Mouse (Mus musculus) intestine, embryonic 14.5 days (tissue): Measurements from ENCODE around the gene Gm1673. TPM values are rescaled to one million over a fixed set of nuclear protein-coding genes. Genes with fewer than 3 reads are reported as not detected.

Experiments used
- ATAC-seq: fragments of 200-750 bp; cut with Nextera tagmentation; replicated peaks from 2 replicates; pipeline ENCODE4 v1.8.0; 2017; ENCODE audit warnings: low read depth, moderate number of reproducible peaks, moderate TSS enrichment, moderate library complexity; ENCODE audit not compliant: low FRiP score, low TSS enrichment
- DNase-seq: peaks from one replicate; pipeline ENCODE4 v3.0.0-alpha.2; 2018; ENCODE audit warnings: low spot score
- H3K27ac ChIP-seq: fragments of 300-500 bp; sonication (generic); 2 replicates; pipeline ENCODE4 v1.5.1; 2014; ENCODE audit warnings: low read depth, mild to moderate bottlenecking, control low read depth
- H3K27me3 ChIP-seq: fragments of 300-500 bp; sonication (generic); replicated peaks from 2 replicates; pipeline ENCODE4 v1.6.1; 2014; ENCODE audit warnings: low read length, control low read depth; ENCODE audit not compliant: control insufficient read depth, insufficient read depth
- H3K36me3 ChIP-seq: fragments of 300-500 bp; sonication (generic); 2 replicates; pipeline ENCODE4 v1.6.1; 2014; ENCODE audit warnings: low read length, control low read depth; ENCODE audit not compliant: control insufficient read depth, insufficient read depth
- H3K4me1 ChIP-seq: fragments of 300-500 bp; sonication (generic); replicated peaks from 2 replicates; pipeline ENCODE4 v1.6.1; 2014; ENCODE audit warnings: low read length, control low read depth, mixed read lengths; ENCODE audit not compliant: control insufficient read depth, insufficient read depth
- H3K4me2 ChIP-seq: fragments of 300-500 bp; sonication (generic); 2 replicates; pipeline ENCODE4 v1.6.1; 2014; ENCODE audit warnings: low read length
- H3K4me3 ChIP-seq: fragments of 300-500 bp; sonication (generic); 2 replicates; pipeline ENCODE4 v1.5.1; 2014; ENCODE audit warnings: low read depth, low read length, control low read depth, mixed read lengths
- H3K9ac ChIP-seq: fragments of 300-500 bp; sonication (generic); 2 replicates; pipeline ENCODE4 v1.6.1; 2014; ENCODE audit warnings: mild to moderate bottlenecking, low read length
- H3K9me3 ChIP-seq: fragments of 300-500 bp; sonication (generic); 2 replicates; pipeline ENCODE4 v1.6.1; 2016; ENCODE audit warnings: low read length, control low read depth; ENCODE audit not compliant: control insufficient read depth
- WGBS: fragments of 180-500 bp; shearing (Covaris S2); extraction: QIAGEN DNeasy Blood & Tissue Kit; methylation state at CpG from one replicate; pipeline ENCODE4 v1.1.7; 2014; 5-methylcytosine and 5-hydroxymethylcytosine counted together
- polyA plus RNA-seq: library from polyadenylated mRNA; unstranded; fragments of >200 nt; fragmentation: Nextera tagmentation; extraction: Ambion mirVana; gene quantifications from 2 replicates; pipeline ENCODE4 v1.2.1, GENCODE M21; 2014

Gm1673 gene
- polyA plus RNA-seq, 1 experiment from 2014 or later = 69.7 TPM

DNA sequence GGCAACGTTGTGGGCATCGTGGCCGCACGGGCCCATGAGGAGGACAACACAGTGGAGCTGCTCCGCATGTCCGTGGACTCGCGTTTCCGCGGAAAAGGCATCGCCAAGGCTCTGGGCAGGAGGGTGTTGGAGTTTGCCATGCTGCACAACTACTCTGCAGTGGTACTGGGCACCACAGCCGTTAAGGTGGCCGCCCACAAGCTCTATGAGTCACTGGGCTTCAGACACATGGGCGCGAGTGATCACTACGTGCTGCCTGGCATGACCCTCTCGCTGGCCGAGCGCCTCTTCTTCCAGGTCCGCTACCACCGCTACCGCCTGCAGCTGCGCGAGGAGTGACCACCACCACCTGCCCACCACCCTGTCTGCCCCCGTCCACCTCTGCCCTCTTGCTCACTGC is 17.6 kb downstream of the Gm1673 start:
- peak; percentile 42 for DNase-seq
- no peak for ATAC-seq
- peaks cover 4% of the 10 kb centered on the region; the same call in 1 of the 2 replicates for H3K4me1 ChIP-seq
- no peak overlapping the region for H3K4me2 ChIP-seq
- WGBS = 94% methylated on average over 25 of the region's 25 CpGs
- H3K36me3 ChIP-seq = no peaks in the 10 kb centered on the region
- H3K9ac ChIP-seq = no peak overlapping the region
- no peak overlapping the region for H3K4me3 ChIP-seq
- no peak overlapping the region for H3K27ac ChIP-seq
- peaks cover 36% of the 10 kb centered on the region for H3K27me3 ChIP-seq
- no peaks in the 10 kb centered on the region for H3K9me3 ChIP-seq

DNA sequence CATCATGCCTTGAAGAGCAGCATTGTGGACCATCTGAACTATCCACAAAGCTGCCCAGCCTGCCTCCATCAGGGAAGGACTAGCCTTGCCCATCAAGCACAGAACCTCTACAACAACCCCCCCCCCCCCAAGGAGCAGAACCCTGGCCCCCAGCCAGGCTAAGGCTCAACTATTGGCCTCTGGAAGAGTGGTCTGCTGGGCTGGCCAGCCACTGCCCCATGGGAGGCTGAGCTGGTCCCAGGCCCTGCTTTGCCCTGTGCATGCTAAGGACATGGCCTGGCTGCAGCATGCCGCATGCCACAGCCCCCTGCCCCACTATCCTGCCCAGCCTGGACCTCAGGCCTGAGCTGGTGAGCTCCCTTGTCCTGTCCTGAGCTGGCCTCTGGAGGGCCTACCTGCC is 18.2 kb downstream of the Gm1673 start:
- 90% methylated on average over 1 of the region's 1 CpGs for WGBS

DNA sequence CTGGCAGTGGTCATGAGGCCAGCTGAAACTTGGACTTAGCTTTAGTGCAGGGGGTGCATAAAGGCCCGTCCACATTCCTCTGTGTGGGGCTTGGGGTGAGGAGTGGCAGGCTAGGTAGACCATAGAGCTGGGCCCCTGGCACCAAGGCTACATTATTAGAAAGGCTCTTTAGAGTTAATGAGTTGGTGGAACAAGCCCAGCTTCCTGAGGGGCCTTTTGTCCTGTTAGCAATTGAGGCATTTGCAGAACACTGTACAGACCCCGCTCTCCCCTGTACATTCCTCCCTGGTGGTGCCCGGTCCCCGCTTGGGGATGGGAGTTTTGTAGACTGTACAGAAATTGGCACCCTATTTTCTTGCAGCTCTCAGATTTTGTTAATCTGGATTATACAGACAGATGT is 19.4 kb downstream of the Gm1673 start:
- no peaks in the 10 kb centered on the region for H3K9me3 ChIP-seq
- no peak overlapping the region for H3K4me2 ChIP-seq
- H3K4me3 ChIP-seq = no peak overlapping the region
- 88% methylated on average over 4 of the region's 4 CpGs for WGBS
- H3K4me1 ChIP-seq = 0 out of 2 replicates have a peak, but pooled peaks cover under 1% of the 10 kb centered on the region
- peaks cover 18% of the 10 kb centered on the region for H3K27me3 ChIP-seq
- H3K27ac ChIP-seq = no peak overlapping the region
- no peaks in the 10 kb centered on the region for H3K36me3 ChIP-seq
- no peak overlapping the region for H3K9ac ChIP-seq
- ATAC-seq (no peak), DNase-seq (no peak)

More for the DNA sequence above, 18.2 kb downstream of the Gm1673 start:
- 0 out of 2 replicates have a peak, but pooled peaks cover 4% of the 10 kb centered on the region for H3K4me1 ChIP-seq
- no peak overlapping the region for H3K27ac ChIP-seq
- H3K9me3 ChIP-seq = no peaks in the 10 kb centered on the region
- no peak overlapping the region for H3K4me2 ChIP-seq
- no peak overlapping the region for H3K4me3 ChIP-seq
- DNase-seq (peak; percentile 38), ATAC-seq (no peak)
- H3K36me3 ChIP-seq = no peaks in the 10 kb centered on the region
- H3K9ac ChIP-seq = no peak overlapping the region
- peaks cover 30% of the 10 kb centered on the region for H3K27me3 ChIP-seq

DNA sequence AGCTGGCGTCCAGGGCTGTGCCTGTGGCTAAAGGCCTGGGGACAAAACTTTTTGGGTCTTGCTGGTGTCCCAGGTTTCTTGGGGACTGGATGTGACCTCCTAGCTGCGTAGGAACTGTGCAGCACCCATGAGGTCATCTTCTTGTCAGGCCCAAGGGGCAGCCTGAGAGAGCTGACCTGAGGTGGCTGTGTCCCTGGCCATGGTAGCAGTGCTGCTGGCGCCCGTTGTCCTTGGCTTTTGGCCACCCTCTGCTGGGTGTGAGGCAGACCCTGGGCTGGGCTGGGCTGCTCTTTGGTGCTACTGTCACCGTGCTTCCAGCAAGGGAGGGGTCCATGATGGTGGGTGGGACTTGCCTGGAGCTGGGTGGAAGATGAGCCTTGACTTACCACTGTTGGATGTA is 21.4 kb downstream of the Gm1673 start:
- 70% methylated on average over 5 of the region's 5 CpGs for WGBS
- no peak overlapping the region for H3K9ac ChIP-seq
- no peaks in the 10 kb centered on the region for H3K36me3 ChIP-seq
- H3K27me3 ChIP-seq = no peaks in the 10 kb centered on the region
- no peak overlapping the region for H3K4me3 ChIP-seq
- H3K4me1 ChIP-seq = no peaks in the 10 kb centered on the region
- H3K27ac ChIP-seq = no peak overlapping the region
- ATAC-seq (no peak), DNase-seq (peak; percentile 44)
- no peaks in the 10 kb centered on the region for H3K9me3 ChIP-seq
- no peak overlapping the region for H3K4me2 ChIP-seq

DNA sequence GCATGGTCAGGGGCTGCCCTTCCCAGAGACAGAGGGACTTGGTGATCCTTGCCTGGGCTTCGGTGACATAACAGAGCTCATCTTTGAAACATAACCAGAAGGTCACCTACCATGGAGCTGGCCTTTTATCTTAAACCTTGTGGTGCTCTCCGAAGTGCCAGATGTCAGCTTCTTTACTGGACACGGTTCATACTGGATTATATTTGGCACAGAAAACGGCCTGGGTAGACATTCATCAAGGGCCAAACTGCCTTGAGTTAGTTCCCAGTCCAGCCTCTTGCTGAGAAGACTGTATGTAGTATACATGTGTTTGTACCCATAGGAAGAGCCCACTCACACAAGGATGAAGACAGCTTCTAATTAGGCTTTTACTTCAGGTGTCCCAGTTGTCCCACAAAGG is 23.6 kb downstream of the Gm1673 start:
- no peaks in the 10 kb centered on the region for H3K36me3 ChIP-seq
- H3K27me3 ChIP-seq = no peaks in the 10 kb centered on the region
- H3K9me3 ChIP-seq = no peaks in the 10 kb centered on the region
- no peak overlapping the region for H3K27ac ChIP-seq
- 89% methylated on average over 4 of the region's 4 CpGs for WGBS
- no peak overlapping the region for H3K9ac ChIP-seq
- H3K4me2 ChIP-seq = no peak overlapping the region
- H3K4me3 ChIP-seq = no peak overlapping the region
- ATAC-seq (no peak), DNase-seq (no peak)
- H3K4me1 ChIP-seq = no peaks in the 10 kb centered on the region

DNA sequence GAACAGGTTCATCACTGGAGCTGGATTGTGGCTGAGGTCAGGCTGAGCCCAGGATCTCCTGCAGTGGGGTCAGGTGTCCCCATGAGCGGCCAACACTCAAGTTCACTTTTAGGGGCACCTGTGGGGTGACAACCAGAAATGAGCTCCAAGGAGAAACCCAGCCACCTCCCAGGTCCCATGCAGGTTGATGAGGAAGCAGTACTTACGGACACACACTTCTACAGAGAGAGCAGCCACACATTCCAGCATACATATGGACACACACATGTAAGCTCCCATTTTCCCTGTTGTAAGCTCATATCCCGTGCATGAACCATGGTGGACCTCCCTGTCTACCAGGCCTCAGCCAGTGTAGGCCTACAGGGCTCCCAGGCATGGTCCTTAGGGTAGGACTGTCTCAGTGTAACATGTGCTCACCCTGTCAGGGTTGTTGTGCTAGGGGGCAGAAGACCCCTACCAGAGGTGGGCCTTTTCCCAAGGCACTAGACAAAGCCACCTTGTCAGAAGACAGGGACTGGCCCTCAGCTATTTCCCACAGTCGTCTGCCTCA is 24.2 kb downstream of the Gm1673 start:
- H3K4me1 ChIP-seq = no peaks in the 10 kb centered on the region
- DNase-seq = peak; percentile 25
- no peak overlapping the region for H3K9ac ChIP-seq
- no peak for ATAC-seq
- no peak overlapping the region for H3K4me3 ChIP-seq
- no peaks in the 10 kb centered on the region for H3K9me3 ChIP-seq
- WGBS = 82% methylated on average over 4 of the region's 4 CpGs
- no peaks in the 10 kb centered on the region for H3K36me3 ChIP-seq
- no peak overlapping the region for H3K4me2 ChIP-seq
- H3K27me3 ChIP-seq = no peaks in the 10 kb centered on the region
- H3K27ac ChIP-seq = no peak overlapping the region

DNA sequence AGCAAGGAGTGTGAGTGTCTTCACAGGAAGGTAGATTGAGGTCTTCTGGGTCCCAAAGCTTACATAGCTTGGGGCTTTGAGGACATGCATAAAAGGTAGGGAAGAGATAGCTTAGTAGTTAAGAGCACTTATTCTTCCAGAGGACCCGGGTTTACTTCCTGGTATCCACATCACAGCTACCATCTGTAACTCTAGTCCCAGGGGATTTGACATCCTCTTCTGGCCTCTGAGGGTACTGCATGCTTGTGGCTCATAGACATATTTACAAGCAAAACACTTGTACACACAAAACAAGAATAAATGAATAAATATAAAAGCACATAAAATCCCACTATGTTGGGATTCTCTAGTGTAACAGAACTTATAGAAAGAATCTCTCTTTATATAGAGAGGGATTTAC is 31.4 kb downstream of the Gm1673 start:
- no peak for ATAC-seq
- no peak overlapping the region for H3K4me3 ChIP-seq
- H3K27ac ChIP-seq = no peak overlapping the region
- no peak overlapping the region for H3K9ac ChIP-seq
- H3K4me1 ChIP-seq = no peaks in the 10 kb centered on the region
- no peak overlapping the region for H3K4me2 ChIP-seq
- peak; percentile 37 for DNase-seq
- H3K9me3 ChIP-seq = no peaks in the 10 kb centered on the region
- WGBS = 71% methylated on average over 1 of the region's 1 CpGs
- H3K36me3 ChIP-seq = no peaks in the 10 kb centered on the region
- no peaks in the 10 kb centered on the region for H3K27me3 ChIP-seq

DNA sequence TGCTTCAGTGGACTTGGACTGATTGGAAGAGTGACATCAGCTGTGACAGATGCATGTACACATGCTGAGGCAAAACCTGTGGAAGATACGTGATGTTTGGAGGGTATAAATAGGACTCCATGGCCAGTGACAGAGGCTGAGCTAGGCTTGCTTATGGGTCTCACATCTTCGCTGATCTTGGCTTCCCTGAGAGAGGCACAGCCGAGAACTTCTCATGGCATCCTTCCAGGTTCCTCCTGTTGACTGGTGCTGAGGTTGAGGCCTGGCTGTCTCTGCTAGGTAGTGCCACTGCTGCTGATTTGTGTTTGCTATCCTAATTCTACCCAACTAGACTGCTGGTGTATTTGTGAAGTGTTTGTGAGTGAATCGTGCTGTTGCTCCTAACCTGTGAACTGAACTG is 35.7 kb downstream of the Gm1673 start:
- no peak overlapping the region for H3K4me3 ChIP-seq
- ATAC-seq (no peak), DNase-seq (no peak)
- H3K4me1 ChIP-seq = no peaks in the 10 kb centered on the region
- H3K9ac ChIP-seq = no peak overlapping the region
- no peaks in the 10 kb centered on the region for H3K27me3 ChIP-seq
- no peak overlapping the region for H3K4me2 ChIP-seq
- no peak overlapping the region for H3K27ac ChIP-seq
- WGBS = 77% methylated on average over 4 of the region's 4 CpGs
- no peaks in the 10 kb centered on the region for H3K36me3 ChIP-seq
- H3K9me3 ChIP-seq = no peaks in the 10 kb centered on the region

DNA sequence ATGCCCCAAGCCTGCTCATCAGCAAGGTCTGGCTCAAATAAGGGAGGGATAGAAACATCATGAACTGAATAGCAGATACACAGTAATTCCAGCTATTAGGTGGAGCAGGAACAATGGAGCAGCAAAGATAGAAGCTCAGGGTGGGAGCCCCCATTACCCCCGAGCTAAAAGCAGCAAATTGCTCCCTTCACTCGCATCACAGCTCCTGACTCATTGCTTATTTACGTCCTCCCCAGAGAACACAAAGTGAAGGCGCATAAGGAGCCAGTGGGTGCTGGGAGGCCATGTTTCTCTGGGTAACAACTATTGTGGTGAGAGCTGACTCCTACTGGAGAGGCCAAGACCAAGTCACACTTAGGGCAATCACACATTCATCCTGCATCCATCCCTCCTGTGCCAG is 46.9 kb downstream of the Gm1673 start:
- Histone ChIP-seq H3K9me3 (no peaks in the 10 kb centered on the region), H3K4me3 (no peak overlapping the region), H3K36me3 (no peaks in the 10 kb centered on the region), H3K27me3 (no peaks in the 10 kb centered on the region), H3K9ac (no peak overlapping the region), H3K4me2 (no peak overlapping the region), H3K27ac (no peak overlapping the region), H3K4me1 (no peaks in the 10 kb centered on the region)
- ATAC-seq (no peak), DNase-seq (no peak)
- WGBS = 63% methylated on average over 4 of the region's 4 CpGs
